Mouse (Mus musculus): ENCODE results near the gene Pdha2. TPM values are rescaled to one million over a fixed set of nuclear protein-coding genes. Genes with fewer than 3 reads are reported as not detected.

Gene Pdha2
- total RNA-seq, 2 experiments from 2014 or later, result not detected

- H3K4me3 ChIP-seq, result no peak overlapping the region
- TF ChIP-seq CTCF (conservative IDR thresholded peaks at IDR 0.05), result no peak
Observed at GRCm38 (mm10) chr3:141197308-141197861, 14.8 kb downstream of the Pdha2 start.

GRCm38 (mm10) chr3:141191653-141192052 is 20.5 kb downstream of the Pdha2 start:
- DNase-seq (ENCODE audit: low spot score in 2 of 2), result no peak
- H3K27ac ChIP-seq, result no peak overlapping the region
- TF ChIP-seq CTCF (conservative IDR thresholded peaks at IDR 0.05), result no peak
- no peak overlapping the region for H3K4me3 ChIP-seq

More at GRCm38 (mm10) chr3:141197308-141197861, 14.8 kb downstream of the Pdha2 start:
- no peak overlapping the region for H3K27ac ChIP-seq
- DNase-seq (ENCODE audit: low spot score in 2 of 2), result no peak

DNA sequence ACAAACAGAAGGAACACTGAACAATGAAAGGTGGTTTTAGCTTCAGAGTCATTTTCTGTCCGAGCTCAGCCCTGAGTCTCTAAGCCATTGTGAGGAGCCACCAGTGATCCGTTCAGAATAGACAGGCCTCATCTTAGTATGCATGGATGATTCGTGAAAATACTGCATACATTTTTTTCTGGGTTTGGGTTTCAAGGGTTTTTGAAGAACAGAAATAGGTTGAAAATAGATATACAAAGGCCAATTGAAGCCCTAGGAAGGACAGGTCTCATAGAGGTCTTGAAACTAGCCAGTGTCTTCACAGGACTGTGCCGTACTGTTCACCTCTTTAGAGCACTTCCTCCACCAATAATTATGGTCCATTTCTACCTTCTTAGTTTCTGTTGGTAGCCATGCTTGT is 21.7 kb downstream of the Pdha2 start:
- TF ChIP-seq CTCF (conservative IDR thresholded peaks at IDR 0.05), result no peak
- H3K27ac ChIP-seq, result no peak overlapping the region
- no peak overlapping the region for H3K4me3 ChIP-seq
- DNase-seq (ENCODE audit: low spot score in 2 of 2), result no peak

GRCm38 (mm10) chr3:141160986-141161385 is 51.2 kb downstream of the Pdha2 start:
- peak; percentile 4 to 9 for DNase-seq (ENCODE audit: low spot score in 2 of 2)
- no peak overlapping the region for H3K27ac ChIP-seq
- no peak for TF ChIP-seq CTCF (conservative IDR thresholded peaks at IDR 0.05)
- no peak overlapping the region for H3K4me3 ChIP-seq

Measured in layer of hippocampus, adult 2 months (tissue).